Mouse (Mus musculus): Measurements from ENCODE around the gene D630003M21Rik.

- TF ChIP-seq POLR2A (IDR thresholded peaks at IDR 0.05; ENCODE audit: insufficient read depth, low read depth, low read length) (no peak), CTCF (IDR thresholded peaks at IDR 0.05; ENCODE audit: insufficient read depth, low read depth, low read length) (no peak)
These were observed 72.5 kb downstream of the D630003M21Rik start for GRCm38 (mm10) chr2:158156487-158156886.

Measured in olfactory bulb, adult 2 months (tissue).